Mouse (Mus musculus) lung, adult 2 months (tissue): Measurements from ENCODE around the gene Phf7. TPM values are rescaled to one million over a fixed set of nuclear protein-coding genes. Genes with fewer than 3 reads are reported as not detected.

Source experiments
- DNase-seq: peaks from one replicate; pipeline ENCODE4 v3.0.0; 2022
- H3K4me1 ChIP-seq: fragments of 200-500 bp; 2 replicates; pipeline ENCODE4 v1.6.1; 2011; ENCODE audit warnings: low read length; ENCODE audit not compliant: control insufficient read depth, insufficient read depth
- H3K4me3 ChIP-seq: fragments of 200-500 bp; replicated peaks from 2 replicates; pipeline ENCODE3; 2011; ENCODE audit warnings: low read depth, mild to moderate bottlenecking, control low read depth, low read length; ENCODE audit errors: extremely low read depth
- CTCF ChIP-seq: fragments of 200-500 bp; IDR thresholded peaks from 2 replicates; pipeline ENCODE4 v1.5.1; 2011; ENCODE audit warnings: mild to moderate bottlenecking, low read length, control low read depth; ENCODE audit not compliant: insufficient read depth
- POLR2A ChIP-seq: fragments of 200-500 bp; IDR thresholded peaks from 2 replicates; pipeline ENCODE4 v1.6.1; 2011; ENCODE audit warnings: low read depth, mild to moderate bottlenecking, control low read depth, low read length, borderline replicate concordance; ENCODE audit errors: extremely low read depth
- WGBS: fragments of 180-500 bp; shearing (Covaris S2); methylation state at CpG from one replicate; pipeline ENCODE4 v1.1.7; 2018; 5-methylcytosine and 5-hydroxymethylcytosine counted together
- polyA plus RNA-seq: library from polyadenylated mRNA; depleted of rRNA; stranded (reverse); fragments of >200 nt; gene quantifications from 2 replicates; pipeline ENCODE4 v1.2.3, GENCODE M21; 2012

The Phf7 gene
- polyA plus RNA-seq, 1 experiment: 4.8 TPM

- TF ChIP-seq POLR2A (no peak), CTCF (no peak)
- Histone ChIP-seq H3K4me3 (no peak overlapping the region), H3K4me1 (peaks cover 7% of the 10 kb centered on the region; the same call in 1 of the 2 replicates)
- 70% methylated on average over 3 of the region's 3 CpGs for WGBS
- DNase-seq: no peak
Observed at GRCm38 (mm10) chr14:31214684-31215083, 36.4 kb downstream of the Phf7 start.

DNA sequence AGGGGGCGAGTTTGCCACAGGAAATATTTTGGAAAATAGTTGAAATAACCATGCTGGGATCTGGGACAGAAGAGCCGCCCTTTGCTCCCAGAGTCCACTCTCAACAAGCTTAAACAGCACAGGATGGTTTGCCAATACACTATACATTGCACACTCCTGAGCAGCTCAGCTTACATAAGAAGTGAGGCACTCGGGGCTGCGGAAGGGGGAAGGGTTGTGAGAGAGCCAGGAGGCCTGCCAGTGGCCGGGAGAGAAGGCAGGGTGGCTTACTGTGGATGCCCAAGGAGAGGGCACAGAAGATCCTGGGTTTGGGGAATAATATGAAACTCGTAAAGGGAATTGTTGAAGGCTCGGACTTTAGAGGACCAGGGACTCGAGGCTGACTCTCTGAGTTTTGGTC is 37.2 kb downstream of the Phf7 start:
- TF ChIP-seq CTCF (no peak), POLR2A (no peak)
- Histone ChIP-seq H3K4me3 (no peak overlapping the region), H3K4me1 (peaks cover 7% of the 10 kb centered on the region; the same call in 1 of the 2 replicates)
- no peak for DNase-seq
- WGBS: 70% methylated on average over 8 of the region's 8 CpGs

DNA sequence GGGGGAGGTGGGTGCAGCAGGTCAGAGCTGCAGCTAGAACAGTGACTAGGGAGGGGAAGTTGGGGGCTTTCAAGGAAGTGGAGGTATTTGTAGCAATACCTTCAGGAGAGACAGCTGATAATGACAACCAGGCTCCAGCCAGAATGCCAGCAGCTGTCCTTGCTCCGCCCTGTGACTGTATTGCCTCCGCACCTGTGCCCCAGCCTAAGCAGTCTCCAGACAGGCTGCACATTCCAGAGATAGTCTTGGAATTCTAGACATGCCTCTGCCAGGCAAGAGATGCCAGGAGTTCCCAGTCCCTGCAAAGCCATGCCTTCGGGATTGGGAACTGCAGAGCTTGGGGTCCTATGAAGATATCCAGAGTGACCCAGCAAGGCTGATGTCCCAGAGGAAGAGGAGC is 38.6 kb downstream of the Phf7 start:
- 78% methylated on average over 3 of the region's 3 CpGs for WGBS
- Histone ChIP-seq H3K4me3 (no peak overlapping the region), H3K4me1 (peaks cover 7% of the 10 kb centered on the region)
- TF ChIP-seq CTCF (no peak), POLR2A (no peak)
- no peak for DNase-seq

DNA sequence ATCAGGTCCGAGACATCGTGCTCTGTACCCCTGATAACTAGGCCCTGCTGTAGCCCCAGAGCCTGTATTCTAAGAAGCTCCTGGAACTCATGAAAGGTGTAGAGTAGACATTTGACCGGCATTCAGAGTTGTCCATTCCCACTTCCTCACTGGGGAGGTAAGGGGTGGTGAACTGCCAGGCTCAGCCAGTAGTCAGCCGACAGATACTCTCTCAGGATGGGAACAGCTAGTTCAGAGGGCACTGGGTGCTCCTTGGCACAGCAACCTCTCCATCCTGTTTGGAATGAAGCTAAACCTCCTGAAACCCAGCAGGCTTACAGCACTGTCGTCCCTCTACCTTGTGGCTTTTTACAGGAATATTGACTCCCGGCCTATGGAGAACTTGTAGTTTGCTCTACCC is 39.3 kb downstream of the Phf7 start:
- TF ChIP-seq CTCF: no peak
- TF ChIP-seq POLR2A: no peak
- peaks cover 9% of the 10 kb centered on the region for H3K4me1 ChIP-seq
- whole genome bisulfite sequencing: 83% methylated on average over 6 of the region's 6 CpGs
- DNase-seq: no peak
- no peak overlapping the region for H3K4me3 ChIP-seq

- H3K4me1 ChIP-seq: peaks cover 12% of the 10 kb centered on the region
- H3K4me3 ChIP-seq: no peak overlapping the region
- no peak for DNase-seq
- TF ChIP-seq POLR2A (no peak), CTCF (no peak)
- 92% methylated on average over 4 of the region's 4 CpGs for WGBS
Observed at GRCm38 (mm10) chr14:31209133-31209557, 42.0 kb downstream of the Phf7 start.

DNA sequence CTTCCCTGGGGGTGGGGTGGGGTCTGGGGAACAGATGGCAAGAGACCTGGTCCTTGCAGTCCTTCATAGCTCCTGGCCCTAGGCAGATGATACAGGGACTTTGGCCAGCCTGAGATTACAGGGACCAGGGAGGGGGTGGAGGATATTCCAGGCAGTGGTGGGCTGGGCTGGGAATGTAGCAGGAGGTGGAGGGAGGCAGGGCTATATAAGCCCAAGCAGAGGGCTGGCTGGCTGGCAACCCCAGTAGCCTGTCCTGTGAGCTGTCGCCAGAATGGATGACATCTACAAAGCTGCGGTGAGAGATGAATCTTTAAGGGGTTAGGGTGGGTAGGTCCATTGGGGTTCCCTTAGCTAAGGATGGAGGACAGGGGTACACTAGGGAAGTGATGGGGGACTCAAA is 43.0 kb downstream of the Phf7 start, which contains the start of gene Tnnc1:
TSS of gene Tnnc1 (plus strand) at position 229 of the 400 bp plus-strand sequence.
- no peak for DNase-seq
- Histone ChIP-seq H3K4me1 (peaks cover 12% of the 10 kb centered on the region), H3K4me3 (peak within 1 kb of the TSS; percentile 18)
- WGBS: 68% methylated on average over 2 of the region's 2 CpGs
- TF ChIP-seq POLR2A (no peak), CTCF (no peak)

GRCm38 (mm10) chr14:31207070-31207830 is 43.9 kb downstream of the Phf7 start:
- Histone ChIP-seq H3K4me3 (peak overlapping the region; percentile 71), H3K4me1 (peaks cover 12% of the 10 kb centered on the region)
- no peak for TF ChIP-seq CTCF
- WGBS: 64% methylated on average over 13 of the region's 13 CpGs
- DNase-seq: no peak

DNA sequence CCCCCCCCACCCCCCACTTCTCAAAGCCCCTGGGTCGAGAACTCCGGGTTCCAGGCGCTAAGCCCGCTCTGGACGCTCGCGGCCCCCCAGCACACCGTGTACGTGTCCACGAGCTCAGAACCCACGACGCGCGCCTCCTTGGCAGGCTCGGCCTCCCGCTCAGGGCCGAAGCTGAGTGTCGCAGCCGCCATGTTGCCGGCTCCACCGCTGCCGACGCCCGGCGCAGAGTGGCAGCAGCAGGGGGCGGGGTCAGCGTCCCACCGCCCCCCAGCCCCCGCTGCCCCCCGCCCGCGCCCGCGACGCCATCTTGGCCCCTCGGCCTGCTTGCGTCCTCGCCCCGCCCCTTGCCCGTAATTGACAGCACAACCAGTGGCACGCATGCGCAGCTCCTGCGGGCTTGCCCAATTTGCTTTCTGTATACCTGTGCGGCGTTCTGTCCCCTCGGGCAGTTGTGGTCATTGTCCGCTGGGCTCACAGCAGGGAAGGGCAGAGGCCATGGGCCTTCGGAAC is 44.6 kb downstream of the Phf7 start:
- peak overlapping the region; percentile 87 for H3K4me3 ChIP-seq
- TF ChIP-seq CTCF (no peak), POLR2A (peak; percentile 70; the same call in 1 of the 2 replicates)
- 2% methylated on average over 42 of the region's 48 CpGs for WGBS
- peaks cover 12% of the 10 kb centered on the region for H3K4me1 ChIP-seq
- DNase-seq: peak; percentile 93

GRCm38 (mm10) chr14:31205562-31206467 is 45.3 kb downstream of the Phf7 start:
- no peak for TF ChIP-seq CTCF
- TF ChIP-seq POLR2A: no peak; the same call in 1 of the 2 replicates
- H3K4me3 ChIP-seq: peak overlapping the region; percentile 87
- peaks cover 12% of the 10 kb centered on the region for H3K4me1 ChIP-seq
- whole genome bisulfite sequencing: under 1% methylated on average over 39 of the region's 39 CpGs
- DNase-seq: peak; percentile 59

DNA sequence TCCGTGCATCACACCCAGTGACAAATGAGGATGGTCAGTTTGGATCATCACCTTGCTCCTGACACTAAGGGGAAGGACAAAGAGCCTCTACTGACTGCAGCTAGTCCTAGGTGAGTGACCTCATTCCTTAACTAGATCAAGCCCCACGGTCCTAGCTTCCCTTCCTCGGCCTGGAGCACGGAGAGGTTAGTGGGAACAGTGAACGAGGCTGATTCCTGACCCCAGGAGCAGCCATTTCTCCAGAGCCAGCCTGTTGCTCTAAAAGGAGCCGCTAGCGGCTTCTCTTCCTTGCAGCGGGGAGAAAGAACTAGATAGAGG is 45.9 kb downstream of the Phf7 start:
- 6% methylated on average over 8 of the region's 8 CpGs for WGBS
- TF ChIP-seq POLR2A: 0 out of 2 replicates have a peak, but pooled peaks have one; percentile 7
- no peak for TF ChIP-seq CTCF
- Histone ChIP-seq H3K4me3 (peak overlapping the region; percentile 87), H3K4me1 (peaks cover 12% of the 10 kb centered on the region)
- peak; percentile 41 for DNase-seq
